Mouse (Mus musculus) testis, adult 2 months (tissue): ENCODE measurements around the gene Ppp1r12a.

Experiments used
- CTCF ChIP-seq: fragments of 200-500 bp; IDR thresholded peaks from 2 replicates; pipeline ENCODE4 v1.5.1; 2012; ENCODE audit warnings: low read depth, mild to moderate bottlenecking, inconsistent platforms, low read length, moderate library complexity; ENCODE audit not compliant: control insufficient read depth, insufficient read depth, insufficient replicate concordance
- POLR2A ChIP-seq: fragments of 200-500 bp; IDR thresholded peaks from 2 replicates; pipeline ENCODE4 v1.6.1; 2012; ENCODE audit warnings: low read depth, mild to moderate bottlenecking, inconsistent platforms, low read length, moderate library complexity; ENCODE audit not compliant: control insufficient read depth

- TF ChIP-seq POLR2A: no peak
- no peak for TF ChIP-seq CTCF
These were observed 16.4 kb downstream of the Ppp1r12a start for GRCm38 (mm10) chr10:108178285-108178848.
